Mouse (Mus musculus): ENCODE data around the gene Gprc5c. TPM values are rescaled to one million over a fixed set of nuclear protein-coding genes. Genes with fewer than 3 reads are reported as not detected.
"Not testable (repeated sequence)": the region's sequence is repeated elsewhere in the genome, so short reads cannot be mapped to it uniquely, and the experiment has no call there.

Gene Gprc5c
- total RNA-seq, 2 experiments from 2014 or later, result 58.5 to 63.6 TPM

DNA sequence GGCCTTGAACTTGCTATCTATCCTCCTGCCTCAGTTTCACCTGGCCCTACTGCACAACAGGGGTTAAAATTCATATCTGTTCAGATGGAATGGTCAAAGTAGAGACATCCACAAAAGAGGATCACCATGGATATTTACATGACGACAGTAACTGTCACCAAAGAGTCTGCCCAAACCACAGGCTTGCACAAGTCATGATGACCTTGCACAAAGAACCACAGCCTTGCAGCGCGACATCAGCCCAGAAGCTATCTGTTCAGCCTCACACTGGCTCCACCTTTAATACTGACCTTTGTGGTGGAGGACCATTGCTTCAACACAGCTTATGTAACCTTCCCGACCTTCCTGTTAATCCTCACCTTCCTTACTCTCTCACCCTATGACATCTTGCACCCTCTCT lies 56.6 kb downstream of the Gprc5c start:
- DNase-seq, result no peak

DNA sequence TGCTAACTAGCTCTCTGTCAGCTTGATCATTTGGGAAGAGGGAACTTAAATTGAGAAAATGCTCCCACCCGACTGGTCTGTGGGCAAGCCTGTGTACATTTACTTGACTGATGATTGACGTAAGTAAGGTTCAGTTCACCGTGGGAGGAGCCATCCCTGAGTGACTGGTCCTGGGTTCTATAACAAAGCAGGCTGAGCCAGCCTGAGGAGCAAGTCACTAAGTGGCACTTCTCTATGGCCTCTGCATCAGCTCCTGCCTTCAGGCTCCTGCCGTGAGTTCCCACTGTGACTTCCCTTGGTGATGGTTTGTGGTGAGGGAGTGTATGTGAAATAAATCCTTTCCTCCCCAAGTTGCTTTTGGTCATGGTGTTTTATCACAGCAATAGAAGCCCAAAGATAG lies 57.1 kb downstream of the Gprc5c start:
- no peak for DNase-seq

DNA sequence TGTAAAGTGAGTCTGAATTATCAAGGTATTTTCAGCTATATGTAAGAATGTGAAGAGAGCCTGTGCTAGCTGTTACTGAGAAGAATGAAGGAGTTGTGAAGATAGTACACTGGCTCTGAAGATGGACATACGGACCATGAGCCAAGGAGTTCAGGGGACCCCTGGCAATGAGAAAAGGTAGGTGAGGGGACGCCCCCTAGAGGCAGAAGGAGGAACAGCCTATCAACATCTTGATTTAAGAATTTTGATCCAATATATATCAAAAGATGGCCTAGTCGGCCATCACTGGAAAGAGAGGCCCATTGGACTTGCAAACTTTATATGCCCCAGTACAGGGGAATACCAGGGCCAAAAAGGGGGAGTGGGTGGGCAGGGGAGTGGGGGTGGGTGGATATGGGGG lies 58.6 kb downstream of the Gprc5c start:
- DNase-seq, result not testable (repeated sequence)

DNA sequence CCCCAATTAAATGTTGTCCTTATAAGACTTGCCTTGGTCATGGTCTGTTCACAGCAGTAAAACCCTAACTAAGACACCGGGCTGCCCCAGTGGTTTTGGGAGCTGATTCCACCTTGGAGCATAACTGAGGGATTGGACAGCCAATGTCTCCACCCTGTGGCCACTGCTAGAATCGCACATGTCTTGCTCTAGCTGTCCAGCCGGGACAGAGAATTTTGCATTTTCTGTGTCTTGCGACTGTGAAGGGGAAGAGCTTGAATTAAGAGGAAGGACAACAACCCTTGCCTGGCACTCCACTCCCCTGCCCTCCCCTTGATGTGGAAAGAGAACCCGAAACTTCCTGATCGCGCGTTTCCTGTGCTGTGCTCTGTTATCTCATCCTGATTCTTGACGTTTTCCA lies 61.9 kb downstream of the Gprc5c start:
- peak; percentile 78 for DNase-seq

DNA sequence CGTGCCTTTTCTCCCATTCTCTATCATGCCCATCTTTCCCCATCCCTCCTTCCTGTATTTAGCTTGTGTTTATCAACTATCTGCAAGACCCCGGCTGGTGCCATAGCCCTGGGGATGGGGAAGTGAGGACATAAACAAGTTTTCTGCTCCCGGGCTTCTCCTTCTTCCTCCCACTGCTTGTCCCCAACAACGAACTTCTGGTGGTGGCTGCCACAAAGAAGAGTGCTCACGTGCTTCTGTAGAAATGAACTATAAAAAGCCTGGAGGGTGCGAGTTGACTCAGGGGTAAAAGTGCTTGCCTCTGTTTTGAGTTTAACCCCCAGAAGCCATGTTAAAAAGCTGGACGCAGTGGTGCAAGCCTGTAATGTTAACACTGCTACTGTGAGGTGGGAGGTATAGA lies 64.0 kb downstream of the Gprc5c start:
- no peak for DNase-seq

DNA sequence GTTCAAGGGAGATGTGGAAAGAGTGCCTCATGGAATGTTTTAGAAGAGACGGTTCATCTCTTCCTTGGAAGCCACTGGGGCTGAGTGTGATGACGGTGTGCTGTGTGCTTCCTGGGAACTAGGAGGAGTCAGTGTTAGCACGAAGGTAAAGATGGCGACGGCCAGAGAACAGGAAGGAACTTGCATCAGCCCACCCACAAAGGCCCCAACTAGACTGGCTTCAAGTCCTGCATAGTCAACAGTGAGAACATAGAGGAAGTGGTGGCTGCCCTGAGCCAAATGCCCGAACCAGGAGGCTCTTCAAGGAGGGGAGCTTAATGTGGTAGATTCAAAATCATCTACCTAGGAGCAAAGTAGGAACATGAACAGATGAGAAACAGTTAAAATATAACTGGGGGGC lies 66.2 kb downstream of the Gprc5c start:
- DNase-seq, result no peak

Other genes starting within 250 kb of the Gprc5c start
- 1,000 to 10,000 TPM in 1 of 2 experiments, 100 to 1,000 TPM in 1; 978 to 1,057 TPM for gene Rpl38, start 182.6 kb upstream of the Gprc5c start, total RNA-seq (2021)
- gene Ttyh2, start 175.7 kb upstream of the Gprc5c start, total RNA-seq (2021), result 10 to 100 TPM; 74.5 to 75.9 TPM
- gene Dnaic2, start 123.7 kb upstream of the Gprc5c start, total RNA-seq (2021), result 1 to 10 TPM; 1.0 to 1.1 TPM
- 1 to 10 TPM; 3.2 to 4.2 TPM for gene Kif19a, start 85.8 kb upstream of the Gprc5c start, total RNA-seq (2021)
- 1 to 10 TPM; 2.2 to 2.5 TPM for gene Btbd17, start 55.2 kb upstream of the Gprc5c start, total RNA-seq (2021)
- not detected for gene Gpr142, start 52.2 kb upstream of the Gprc5c start, total RNA-seq (2021)
- 1 to 10 TPM; 1.1 to 1.2 TPM for gene Cd300a, start 38.9 kb downstream of the Gprc5c start, total RNA-seq (2021)
- gene Cd300lb, start 83.2 kb downstream of the Gprc5c start, total RNA-seq (2021), result under 1 TPM; 0.35 to 0.47 TPM
- gene Cd300c, start 118.0 kb downstream of the Gprc5c start, total RNA-seq (2021), result not detected
- under 1 TPM; 0.34 to 0.47 TPM for gene Cd300ld, start 138.8 kb downstream of the Gprc5c start, total RNA-seq (2021)
- gene Cd300c2, start 150.7 kb downstream of the Gprc5c start, total RNA-seq (2021), result 1 to 10 TPM in 1 of 2 experiments, under 1 TPM in 1; 0.96 to 1.4 TPM
- under 1 TPM in 1 of 2 experiments, not detected in 1; 0.56 TPM for gene Cd300ld2, start 165.0 kb downstream of the Gprc5c start, total RNA-seq (2021)
- under 1 TPM in 1 of 2 experiments, not detected in 1; 0.43 TPM for gene Cd300ld4, start 175.9 kb downstream of the Gprc5c start, total RNA-seq (2021)
- gene Cd300ld5, start 186.6 kb downstream of the Gprc5c start, total RNA-seq (2021), result 1 to 10 TPM; 1.4 to 4.7 TPM
- gene Cd300ld3, start 197.3 kb downstream of the Gprc5c start, total RNA-seq (2021), result 1 to 10 TPM; 2.4 to 3.7 TPM
- not detected for gene Cd300e, start 211.0 kb downstream of the Gprc5c start, total RNA-seq (2021)
- under 1 TPM; 0.21 to 0.77 TPM for gene Rab37, start 240.3 kb downstream of the Gprc5c start, total RNA-seq (2021)

Measured in gastrocnemius, postnatal 10 days (tissue).